Mouse (Mus musculus) thymus, adult 2 months (tissue): ENCODE measurements around the gene Rtn4rl2. TPM values are rescaled to one million over a fixed set of nuclear protein-coding genes. Genes with fewer than 3 reads are reported as not detected.

ENCODE experiments used
- DNase-seq: peaks from one replicate; pipeline ENCODE4 v3.0.0; 2021
- H3K27ac ChIP-seq: fragments of 200-500 bp; 2 replicates; pipeline ENCODE4 v1.5.1; 2012; ENCODE audit warnings: low read length, control low read depth; ENCODE audit not compliant: control insufficient read depth, insufficient read depth
- H3K27me3 ChIP-seq: fragments of 200-500 bp; 2 replicates; pipeline ENCODE4 v1.6.1; 2012; ENCODE audit warnings: mild to moderate bottlenecking, low read length, moderate library complexity, mixed read lengths; ENCODE audit not compliant: control insufficient read depth, insufficient read depth
- H3K36me3 ChIP-seq: fragments of 200-500 bp; 2 replicates; pipeline ENCODE4 v1.6.1; 2012; ENCODE audit warnings: mild to moderate bottlenecking, low read length, moderate library complexity; ENCODE audit not compliant: control insufficient read depth, insufficient read depth
- H3K4me1 ChIP-seq: fragments of 200-500 bp; replicated peaks from 2 replicates; pipeline ENCODE4 v1.6.1; 2012; ENCODE audit warnings: low read length; ENCODE audit not compliant: control insufficient read depth, insufficient read depth
- H3K4me3 ChIP-seq: fragments of 200-500 bp; 2 replicates; pipeline ENCODE4 v1.5.1; 2012; ENCODE audit warnings: mild to moderate bottlenecking, low read length, control low read depth, moderate library complexity; ENCODE audit not compliant: control insufficient read depth, insufficient read depth
- CTCF ChIP-seq: fragments of 200-500 bp; IDR thresholded peaks from 2 replicates; pipeline ENCODE4 v1.5.1; 2012; ENCODE audit warnings: mild to moderate bottlenecking, control low read depth, low read length, moderate library complexity, borderline replicate concordance; ENCODE audit not compliant: control insufficient read depth, poor library complexity, insufficient read depth; ENCODE audit errors: extremely low read depth
- POLR2A ChIP-seq: fragments of 200-500 bp; IDR thresholded peaks from 2 replicates; pipeline ENCODE4 v1.6.1; 2012; ENCODE audit warnings: mild to moderate bottlenecking, low read length, control low read depth, moderate library complexity; ENCODE audit not compliant: control insufficient read depth, poor library complexity, insufficient read depth; ENCODE audit errors: extremely low read depth
- WGBS: fragments of 180-500 bp; shearing (Covaris S2); methylation state at CpG from one replicate; pipeline ENCODE4 v1.1.7; 2018; 5-methylcytosine and 5-hydroxymethylcytosine counted together
- polyA plus RNA-seq: library from polyadenylated mRNA; depleted of rRNA; stranded (reverse); fragments of >200 nt; gene quantifications from 2 replicates; pipeline ENCODE4 v1.2.3, GENCODE M21; 2012

The Rtn4rl2 gene
- polyA plus RNA-seq, 1 experiment: 1.8 TPM

DNA sequence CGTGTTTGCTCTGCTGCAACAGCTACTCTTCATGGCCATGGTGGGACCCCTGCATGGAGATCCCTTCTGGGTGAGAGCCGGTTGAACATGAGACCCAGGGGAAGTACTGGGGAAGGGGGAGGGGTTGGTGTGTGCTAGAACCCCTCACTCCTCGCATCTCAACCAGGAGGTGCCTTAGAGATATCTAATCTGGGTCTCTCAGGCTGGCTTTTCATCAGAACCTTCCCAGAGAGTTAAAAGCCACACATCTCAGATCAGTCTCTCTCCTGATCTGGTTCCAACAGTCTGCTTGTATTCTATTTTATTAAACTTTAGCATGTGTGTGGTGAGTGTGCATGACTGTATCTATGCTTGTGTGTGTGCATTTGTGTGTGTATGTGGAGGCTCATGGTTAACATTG is 25.1 kb downstream of the Rtn4rl2 start:
- no peak overlapping the region for H3K4me3 ChIP-seq
- no peak for DNase-seq
- H3K27me3 ChIP-seq: no peaks in the 10 kb centered on the region; the same call in 1 of the 2 replicates
- no peak overlapping the region for H3K27ac ChIP-seq
- peaks cover 5% of the 10 kb centered on the region for H3K4me1 ChIP-seq
- 88% methylated on average over 3 of the region's 3 CpGs for WGBS
- TF ChIP-seq POLR2A: no peak
- TF ChIP-seq CTCF: no peak
- H3K36me3 ChIP-seq: peaks cover 46% of the 10 kb centered on the region

DNA sequence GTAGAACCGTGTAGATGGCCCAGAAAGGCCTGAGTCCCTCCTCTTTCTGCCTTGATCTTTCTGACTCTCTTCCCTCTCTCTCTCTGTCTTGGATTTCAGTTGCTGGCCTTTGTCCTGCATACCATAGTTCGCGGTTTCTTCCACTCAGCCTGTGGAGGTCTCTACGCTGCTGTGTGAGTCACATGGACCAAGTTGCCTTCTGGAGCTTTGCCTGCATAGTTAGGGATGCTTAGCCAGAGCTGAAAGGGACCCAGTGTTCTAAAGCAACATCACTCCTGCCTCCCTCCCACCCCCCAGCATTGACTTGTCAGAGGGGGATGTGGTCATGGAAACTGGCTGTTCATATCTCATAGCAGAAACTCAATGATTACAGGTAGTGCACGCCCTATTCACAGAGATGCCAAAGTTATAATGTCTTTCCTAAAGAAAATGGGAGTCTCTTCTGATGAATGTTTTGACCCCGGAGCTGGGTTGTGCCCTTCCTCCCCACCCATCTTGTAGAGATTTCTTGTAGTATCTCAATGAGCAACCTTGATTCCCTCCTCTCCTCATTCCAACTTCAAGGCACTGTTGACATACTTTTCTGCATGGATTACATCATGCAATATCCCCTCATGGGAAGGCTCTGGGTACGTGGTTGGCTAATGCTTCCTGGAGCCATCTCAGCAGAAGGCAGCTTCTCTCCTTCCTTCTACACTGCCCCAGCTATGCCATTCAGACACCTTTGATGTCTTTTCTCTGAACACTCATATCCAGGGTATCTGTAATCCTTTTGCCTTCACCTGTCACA is 26.3 kb downstream of the Rtn4rl2 start:
- Histone ChIP-seq H3K36me3 (peaks cover 50% of the 10 kb centered on the region), H3K4me3 (no peak overlapping the region), H3K4me1 (no peaks in the 10 kb centered on the region), H3K27ac (no peak overlapping the region), H3K27me3 (no peaks in the 10 kb centered on the region)
- TF ChIP-seq POLR2A (no peak), CTCF (no peak)
- WGBS: 88% methylated on average over 7 of the region's 7 CpGs
- no peak for DNase-seq

DNA sequence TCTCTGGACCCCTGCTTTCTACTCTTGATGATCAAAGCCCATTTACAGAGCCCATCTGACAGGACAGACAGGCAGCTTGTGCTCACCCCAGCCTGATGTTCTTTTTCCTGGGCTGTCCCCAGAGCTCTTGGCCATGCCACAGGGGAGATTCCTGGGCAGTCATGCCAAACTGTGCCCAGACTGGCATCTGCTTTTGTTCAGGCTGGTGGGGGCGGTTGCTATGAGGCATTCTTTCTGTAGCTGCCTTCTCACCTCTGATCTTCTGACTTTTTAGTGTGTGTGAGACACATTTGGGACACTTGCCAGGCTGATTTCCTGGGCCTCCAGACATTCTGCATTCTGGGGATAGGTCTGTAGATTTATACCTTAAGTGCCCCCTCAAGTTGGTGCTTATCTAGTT is 28.0 kb downstream of the Rtn4rl2 start:
- Histone ChIP-seq H3K4me3 (no peak overlapping the region), H3K4me1 (no peaks in the 10 kb centered on the region), H3K27ac (no peak overlapping the region), H3K27me3 (no peaks in the 10 kb centered on the region), H3K36me3 (peaks cover 64% of the 10 kb centered on the region)
- no peak for TF ChIP-seq CTCF
- TF ChIP-seq POLR2A: no peak
- DNase-seq: no peak
- WGBS: 100% methylated on average over 1 of the region's 1 CpGs

DNA sequence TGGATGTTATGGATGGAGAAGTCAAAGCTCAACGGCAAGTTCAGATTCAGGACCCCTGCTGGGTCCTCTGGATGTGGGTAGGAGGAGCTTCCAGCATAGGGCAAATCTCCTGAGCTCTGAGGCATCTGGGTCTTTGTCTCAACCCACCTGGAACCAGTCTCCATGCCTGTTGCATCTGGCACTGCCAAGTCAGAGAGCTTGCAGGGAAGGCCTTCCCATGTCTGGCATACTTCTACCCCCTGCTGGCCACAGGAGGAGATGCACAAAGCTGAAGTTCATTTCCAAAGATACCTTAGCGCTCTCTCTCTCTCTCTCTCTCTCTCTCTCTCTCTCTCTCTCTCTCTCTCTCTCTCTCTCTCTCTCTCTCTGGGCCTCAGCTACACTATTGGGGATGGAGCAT is 30.8 kb downstream of the Rtn4rl2 start:
- peaks cover 61% of the 10 kb centered on the region for H3K36me3 ChIP-seq
- WGBS: 62% methylated on average over 2 of the region's 2 CpGs
- DNase-seq: peak; percentile 68

DNA sequence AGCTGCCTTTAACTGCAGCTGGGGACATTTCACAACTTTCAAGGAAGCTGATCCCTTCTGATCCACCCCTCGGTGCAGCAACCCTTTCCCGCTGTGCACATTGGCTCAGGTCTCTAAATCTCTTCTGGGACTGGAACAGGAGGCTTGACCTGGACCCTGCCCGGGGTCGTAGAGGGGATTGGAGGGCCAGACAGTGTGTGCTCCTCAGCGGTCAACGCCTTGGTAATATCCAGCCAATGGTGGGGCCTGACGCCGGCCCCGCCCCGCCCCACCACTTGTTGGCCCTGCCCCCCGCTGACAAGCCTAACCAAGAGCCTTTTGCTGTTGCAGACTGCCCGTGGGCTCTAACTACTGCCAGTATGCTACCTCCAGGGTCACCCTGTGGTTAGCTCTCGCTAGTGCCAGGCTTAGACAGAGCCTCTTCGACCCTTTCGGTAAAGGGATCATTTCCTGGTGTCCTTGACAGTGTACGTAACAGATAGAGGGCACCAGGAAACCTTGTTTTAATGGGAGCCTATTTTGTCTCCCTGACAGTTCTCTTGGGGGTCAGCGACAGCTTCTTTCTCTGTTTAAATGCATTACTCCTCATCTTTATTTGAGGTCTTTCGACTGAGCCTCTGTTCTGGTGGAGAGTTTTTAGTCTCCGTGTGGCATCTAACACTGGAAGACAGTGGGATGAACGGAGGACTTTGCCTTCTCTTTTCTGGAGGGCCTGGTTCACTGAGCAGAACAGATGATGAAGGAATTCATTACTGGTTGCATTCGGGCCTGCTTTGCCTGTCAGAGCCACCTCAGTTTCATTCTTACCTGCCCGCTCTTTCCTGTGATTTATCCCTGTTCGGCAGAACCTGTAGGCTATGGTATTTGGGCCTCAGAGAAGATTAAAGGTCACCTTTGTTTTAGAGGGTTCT is 35.1 kb downstream of the Rtn4rl2 start:
- Histone ChIP-seq H3K4me1 (0 out of 2 replicates have a peak, but pooled peaks cover 5% of the 10 kb centered on the region), H3K27ac (no peak overlapping the region), H3K4me3 (no peak overlapping the region), H3K27me3 (no peaks in the 10 kb centered on the region), H3K36me3 (peaks cover 51% of the 10 kb centered on the region)
- WGBS: 91% methylated on average over 23 of the region's 23 CpGs
- TF ChIP-seq POLR2A: no peak
- no peak for TF ChIP-seq CTCF
- DNase-seq: no peak

More for the DNA sequence above, 30.8 kb downstream of the Rtn4rl2 start:
- TF ChIP-seq POLR2A: no peak
- TF ChIP-seq CTCF: peak; percentile 56; the same call in 1 of the 2 replicates
- Histone ChIP-seq H3K4me3 (no peak overlapping the region), H3K4me1 (no peaks in the 10 kb centered on the region), H3K27ac (no peak overlapping the region), H3K27me3 (no peaks in the 10 kb centered on the region)

DNA sequence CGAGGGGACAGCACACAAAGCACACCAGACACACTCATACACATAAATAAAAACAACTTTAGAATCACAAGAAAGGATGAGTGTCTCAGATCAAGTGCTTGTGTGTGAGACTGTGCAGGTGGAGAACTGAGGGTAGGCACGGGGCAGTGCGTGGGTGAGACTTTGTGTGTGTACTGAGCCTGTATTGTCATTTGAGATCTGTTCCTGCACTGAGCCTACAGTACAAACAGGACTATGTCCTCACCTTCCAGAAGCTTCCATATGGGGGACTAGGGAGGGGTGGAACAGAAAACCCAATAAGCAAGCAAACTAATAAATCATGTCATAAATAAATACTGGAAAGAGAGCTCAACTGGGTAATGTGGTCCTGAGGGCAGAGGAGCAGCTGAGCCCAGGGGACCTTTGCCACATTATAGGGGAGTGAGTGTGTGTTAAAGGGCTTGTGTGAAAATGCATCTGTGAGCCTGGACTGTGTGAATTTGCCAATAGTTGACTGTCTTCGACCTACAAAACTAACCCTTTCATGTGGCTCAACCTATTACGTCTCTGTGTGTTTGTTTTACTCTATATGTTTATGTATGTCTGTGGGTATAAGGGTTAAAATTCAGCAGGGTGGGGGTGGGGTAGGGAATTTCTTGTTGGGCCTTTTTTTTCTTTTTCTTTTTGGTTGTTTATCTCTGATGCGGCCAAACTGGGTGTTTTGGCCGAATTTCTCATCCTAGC is 35.9 kb downstream of the Rtn4rl2 start:
- H3K4me1 ChIP-seq: peaks cover 6% of the 10 kb centered on the region
- TF ChIP-seq POLR2A (no peak), CTCF (no peak)
- no peak overlapping the region for H3K4me3 ChIP-seq
- peaks cover 51% of the 10 kb centered on the region for H3K36me3 ChIP-seq
- H3K27me3 ChIP-seq: no peaks in the 10 kb centered on the region
- WGBS: 86% methylated on average over 7 of the region's 7 CpGs
- DNase-seq: no peak
- no peak overlapping the region for H3K27ac ChIP-seq
